Mouse (Mus musculus): ENCODE results near the gene Mpp2. TPM values are rescaled to one million over a fixed set of nuclear protein-coding genes. Genes with fewer than 3 reads are reported as not detected.

Gene Mpp2
- total RNA-seq, 2 experiments from 2014 or later = 12.7 to 14.2 TPM

DNA sequence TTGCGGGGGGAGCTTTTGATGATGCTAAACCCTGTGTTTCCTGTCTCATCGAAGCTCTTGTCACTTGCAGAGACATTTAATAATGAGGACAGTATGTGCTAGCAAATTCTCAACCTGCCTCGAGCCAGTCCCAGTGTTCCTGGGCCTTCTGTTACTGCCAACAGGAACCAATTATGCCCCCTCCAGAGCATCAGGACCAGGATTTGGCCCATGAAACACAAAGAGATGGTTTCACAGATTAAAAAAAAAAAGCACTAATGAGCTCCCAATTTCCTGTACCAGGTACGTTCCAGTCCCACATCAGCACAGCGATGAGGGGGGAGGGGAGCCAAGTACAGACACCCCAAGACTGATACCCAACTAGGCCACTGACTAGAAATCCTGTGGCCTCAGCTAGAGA lies 67.1 kb downstream of the Mpp2 start:
- ATAC-seq (replicated peaks; ENCODE audit: low FRiP score, poor library complexity, severe bottlenecking) = no peak

DNA sequence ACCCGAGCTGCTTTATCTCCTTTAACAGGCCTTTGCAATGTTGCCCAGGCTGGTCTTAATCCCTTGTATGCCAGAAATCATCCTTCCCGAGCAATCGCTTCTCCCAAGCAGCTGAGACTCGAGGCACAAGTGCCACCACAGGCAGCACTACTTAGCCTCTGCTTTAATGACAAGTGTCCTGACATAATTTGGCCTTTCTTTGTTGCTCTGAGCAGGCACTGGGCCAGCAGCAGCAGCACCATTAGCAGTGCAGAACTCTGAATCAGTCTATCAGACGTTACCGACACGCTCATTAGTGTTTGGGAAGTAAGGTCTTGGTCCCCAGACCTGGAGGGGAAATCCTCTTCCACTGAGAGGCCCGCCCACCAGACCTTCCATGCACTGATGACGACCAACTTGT lies 68.6 kb downstream of the Mpp2 start:
- no peak for ATAC-seq (replicated peaks; ENCODE audit: low FRiP score, poor library complexity, severe bottlenecking)

DNA sequence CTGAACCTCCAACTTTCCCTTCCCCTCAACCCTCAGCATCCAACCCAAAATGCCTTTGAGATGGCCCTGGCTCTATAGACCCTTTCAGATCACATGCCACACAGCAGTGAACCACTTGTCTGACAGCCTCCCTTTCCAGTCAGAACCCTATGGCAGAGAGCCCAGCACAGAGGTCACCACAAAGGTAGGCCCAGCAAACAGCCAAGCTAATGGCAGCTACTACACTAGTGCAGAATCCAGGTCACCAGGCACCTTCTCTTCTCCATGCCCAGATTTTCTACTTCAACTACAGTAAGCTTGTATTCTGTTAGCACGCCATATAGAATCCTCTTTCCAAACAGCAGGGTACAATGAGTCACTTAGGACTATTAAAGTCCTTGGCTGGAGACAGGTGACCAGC lies 72.2 kb downstream of the Mpp2 start:
- no peak for ATAC-seq (replicated peaks; ENCODE audit: low FRiP score, poor library complexity, severe bottlenecking)

DNA sequence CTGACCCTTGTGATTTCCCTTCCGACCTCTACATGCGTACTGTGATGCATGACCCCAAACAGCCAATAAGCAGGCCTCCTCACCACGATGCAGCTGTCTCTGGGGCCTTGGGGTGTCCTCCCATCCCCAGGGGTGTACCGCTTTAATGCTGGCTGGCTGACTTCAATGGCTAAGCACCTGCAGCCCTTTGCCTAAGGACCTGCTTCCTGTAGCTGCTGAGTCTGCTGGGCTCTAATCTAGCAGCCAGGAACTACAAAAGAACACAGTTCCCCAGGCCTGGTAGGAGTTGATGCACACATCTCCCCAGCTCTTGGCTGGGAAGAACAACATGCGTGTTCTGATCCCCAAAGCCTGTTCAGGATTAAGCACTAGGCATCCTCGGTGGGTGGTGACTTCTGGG lies 72.8 kb downstream of the Mpp2 start:
- no peak for ATAC-seq (replicated peaks; ENCODE audit: low FRiP score, poor library complexity, severe bottlenecking)

DNA sequence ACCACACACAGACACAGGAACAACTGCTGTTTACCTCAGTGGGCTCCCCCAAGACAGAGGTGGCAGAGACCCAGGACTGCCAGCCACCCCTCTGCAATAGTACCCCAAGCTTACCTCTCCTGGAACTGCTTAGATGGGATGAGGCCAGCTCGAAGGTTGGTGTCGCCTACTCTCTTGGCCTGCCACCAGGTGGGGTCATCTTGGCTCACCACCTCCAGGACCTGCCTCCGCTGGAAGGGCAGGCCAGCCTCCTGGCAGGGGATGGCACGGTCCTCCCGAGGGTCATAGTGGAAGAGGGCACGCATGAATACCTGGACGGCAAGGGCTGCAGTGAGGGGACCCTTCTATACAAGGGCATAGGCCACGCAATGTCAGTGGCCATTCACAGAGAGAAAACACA lies 75.1 kb downstream of the Mpp2 start:
- no peak for ATAC-seq (replicated peaks; ENCODE audit: low FRiP score, poor library complexity, severe bottlenecking)

DNA sequence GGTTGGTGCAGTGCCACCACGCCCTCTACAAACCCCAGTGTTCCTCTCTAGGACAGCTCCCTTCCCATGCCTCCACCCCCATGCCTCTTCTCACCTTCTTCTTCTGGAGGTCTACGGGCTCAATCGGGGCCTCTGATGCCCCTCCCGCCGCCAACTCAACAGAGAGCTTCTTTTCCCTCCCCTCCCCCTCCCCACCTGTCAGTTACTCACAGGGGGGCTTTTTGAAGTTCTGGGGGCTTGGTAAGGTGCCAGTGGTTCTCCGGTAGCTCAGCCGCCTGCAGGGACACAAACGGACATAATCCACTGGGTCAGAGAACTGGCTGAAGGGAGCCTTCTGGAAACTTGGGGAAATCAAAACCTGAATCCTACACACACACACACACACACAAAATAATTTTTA lies 76.8 kb downstream of the Mpp2 start:
- ATAC-seq (replicated peaks; ENCODE audit: low FRiP score, poor library complexity, severe bottlenecking) = no peak

DNA sequence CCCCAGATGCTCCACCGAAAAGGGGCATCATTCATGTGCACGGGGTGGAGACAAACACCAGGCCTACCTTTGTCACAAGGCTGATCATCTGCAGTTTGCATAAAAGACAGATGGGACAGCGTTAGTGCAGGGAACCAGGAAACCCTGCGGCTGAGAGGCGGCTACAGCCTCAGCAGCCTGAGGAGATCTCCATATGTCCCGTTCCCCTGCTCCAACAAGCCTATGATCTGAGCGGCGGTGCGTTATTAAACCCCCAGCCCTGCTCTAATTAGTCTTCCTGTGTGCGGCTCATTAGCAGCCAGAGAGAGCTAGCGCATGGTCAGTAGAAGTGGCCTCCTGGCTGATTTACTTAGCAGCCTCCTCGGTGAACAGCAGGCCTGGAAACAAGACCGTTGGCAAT lies 78.2 kb downstream of the Mpp2 start:
- ATAC-seq (replicated peaks; ENCODE audit: low FRiP score, poor library complexity, severe bottlenecking) = no peak

DNA sequence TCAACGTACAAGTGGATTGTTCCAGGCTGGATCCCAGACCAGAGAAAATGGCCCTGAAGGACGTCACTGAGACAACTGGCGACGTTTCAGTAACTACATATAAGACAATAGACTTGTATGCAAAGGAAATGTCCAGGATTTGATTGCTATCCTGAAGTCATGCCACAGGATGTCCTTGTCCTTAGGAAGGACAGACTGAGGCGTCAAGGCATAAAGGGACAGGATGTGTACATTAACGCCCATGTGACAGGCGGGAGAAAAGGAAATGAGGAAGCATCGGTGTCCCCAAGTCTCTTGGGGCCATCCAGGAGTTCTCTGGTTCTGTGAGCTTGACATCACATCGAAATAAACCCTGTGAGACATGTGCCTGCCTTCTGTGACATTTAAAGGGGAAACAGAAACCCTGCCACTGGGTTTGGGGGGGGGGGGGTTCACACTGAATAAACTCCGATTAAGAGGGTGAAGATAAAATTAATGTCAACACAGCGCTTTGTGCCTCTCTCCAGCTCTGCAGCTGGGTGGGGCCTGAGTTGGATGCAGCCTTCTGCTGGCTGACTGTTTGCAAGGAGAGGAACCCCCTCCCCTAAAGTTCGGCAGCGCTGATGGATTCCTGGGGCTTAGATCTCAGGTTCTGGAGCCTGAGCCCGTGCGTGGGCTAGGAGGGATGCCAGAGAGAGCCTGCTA lies 79.2 kb downstream of the Mpp2 start:
- ATAC-seq (replicated peaks; ENCODE audit: low FRiP score, poor library complexity, severe bottlenecking) = no peak

DNA sequence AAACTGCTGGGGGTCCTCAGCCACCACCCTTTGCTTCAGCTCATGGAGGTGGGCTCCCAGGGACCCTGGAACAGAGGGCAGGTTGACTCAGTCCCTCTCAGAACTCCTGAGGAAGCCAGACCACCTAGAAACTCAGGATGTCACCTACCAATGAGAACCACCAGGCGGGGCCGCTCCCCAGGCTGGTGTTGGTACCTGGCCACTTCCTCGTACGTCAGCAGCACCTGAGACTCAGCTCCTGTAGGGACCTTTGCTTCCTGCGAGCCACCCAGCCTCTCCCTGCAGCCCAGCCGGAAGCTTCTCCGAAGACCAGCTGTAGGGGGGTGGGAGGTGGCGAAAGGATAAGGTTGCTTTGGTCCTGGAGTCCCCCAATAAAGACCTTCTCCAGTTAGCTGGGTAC lies 79.9 kb downstream of the Mpp2 start:
- ATAC-seq (replicated peaks; ENCODE audit: low FRiP score, poor library complexity, severe bottlenecking) = no peak

Other genes with a start within 250 kb of the Mpp2 start
- gene Meox1, start 194.1 kb downstream of the Mpp2 start, total RNA-seq (2015; ENCODE audit: low replicate concordance) = not detected in 2 replicates
- not detected in 2 replicates for gene Meox1, start 194.1 kb downstream of the Mpp2 start, total RNA-seq (2017; ENCODE audit: low replicate concordance)
- not detected in 2 replicates for gene Sost, start 121.5 kb downstream of the Mpp2 start, total RNA-seq (2015; ENCODE audit: low replicate concordance)
- gene Sost, start 121.5 kb downstream of the Mpp2 start, total RNA-seq (2017; ENCODE audit: low replicate concordance) = not detected in 2 replicates
- not detected in 2 replicates for gene Cfap97d1, start 104.2 kb downstream of the Mpp2 start, total RNA-seq (2015; ENCODE audit: low replicate concordance)
- gene Cfap97d1, start 104.2 kb downstream of the Mpp2 start, total RNA-seq (2017; ENCODE audit: low replicate concordance) = not detected in 2 replicates
- gene Dusp3, start 101.5 kb downstream of the Mpp2 start, total RNA-seq (2015; ENCODE audit: low replicate concordance) = 1.9 and 5.0 TPM in 2 replicates
- 1.5 and 3.1 TPM in 2 replicates for gene Dusp3, start 101.5 kb downstream of the Mpp2 start, total RNA-seq (2017; ENCODE audit: low replicate concordance)
- 0.84 TPM in 1 of 2 replicates, not detected in the other for gene Mpp3, start 60.1 kb downstream of the Mpp2 start, total RNA-seq (2015; ENCODE audit: low replicate concordance)
- gene Mpp3, start 60.1 kb downstream of the Mpp2 start, total RNA-seq (2017; ENCODE audit: low replicate concordance) = 0.14 TPM in 1 of 2 replicates, not detected in the other
- gene Cd300lg, start 47.0 kb downstream of the Mpp2 start, total RNA-seq (2015; ENCODE audit: low replicate concordance) = 2.1 and 7.1 TPM in 2 replicates
- gene Cd300lg, start 47.0 kb downstream of the Mpp2 start, total RNA-seq (2017; ENCODE audit: low replicate concordance) = 0.42 and 0.77 TPM in 2 replicates
- not detected in 2 replicates for gene Ppy, start 12.8 kb upstream of the Mpp2 start, total RNA-seq (2015; ENCODE audit: low replicate concordance)
- not detected in 2 replicates for gene Ppy, start 12.8 kb upstream of the Mpp2 start, total RNA-seq (2017; ENCODE audit: low replicate concordance)
- gene Pyy, start 19.3 kb upstream of the Mpp2 start, total RNA-seq (2015; ENCODE audit: low replicate concordance) = not detected in 2 replicates
- not detected in 2 replicates for gene Pyy, start 19.3 kb upstream of the Mpp2 start, total RNA-seq (2017; ENCODE audit: low replicate concordance)
- not detected in 2 replicates for gene Nags, start 57.0 kb upstream of the Mpp2 start, total RNA-seq (2015; ENCODE audit: low replicate concordance)
- gene Nags, start 57.0 kb upstream of the Mpp2 start, total RNA-seq (2017; ENCODE audit: low replicate concordance) = 0.43 and 1.5 TPM in 2 replicates
- 0.96 and 3.8 TPM in 2 replicates for gene Tmem101, start 67.9 kb upstream of the Mpp2 start, total RNA-seq (2015; ENCODE audit: low replicate concordance)
- 3.1 and 4.0 TPM in 2 replicates for gene Tmem101, start 67.9 kb upstream of the Mpp2 start, total RNA-seq (2017; ENCODE audit: low replicate concordance)
- 48.3 and 48.8 TPM in 2 replicates for gene Lsm12, start 96.8 kb upstream of the Mpp2 start, total RNA-seq (2015; ENCODE audit: low replicate concordance)
- 22.7 and 28.8 TPM in 2 replicates for gene Lsm12, start 96.8 kb upstream of the Mpp2 start, total RNA-seq (2017; ENCODE audit: low replicate concordance)
- 16.3 and 21.7 TPM in 2 replicates for gene G6pc3, start 101.1 kb upstream of the Mpp2 start, total RNA-seq (2015; ENCODE audit: low replicate concordance)
- 4.7 and 9.8 TPM in 2 replicates for gene G6pc3, start 101.1 kb upstream of the Mpp2 start, total RNA-seq (2017; ENCODE audit: low replicate concordance)
- 3.7 and 10.2 TPM in 2 replicates for gene Hdac5, start 141.7 kb upstream of the Mpp2 start, total RNA-seq (2015; ENCODE audit: low replicate concordance)
- gene Hdac5, start 141.7 kb upstream of the Mpp2 start, total RNA-seq (2017; ENCODE audit: low replicate concordance) = 13.3 and 17.3 TPM in 2 replicates
- 3.8 and 5.0 TPM in 2 replicates for gene BC030867, start 160.4 kb upstream of the Mpp2 start, total RNA-seq (2015; ENCODE audit: low replicate concordance)
- gene BC030867, start 160.4 kb upstream of the Mpp2 start, total RNA-seq (2017; ENCODE audit: low replicate concordance) = 4.1 and 7.2 TPM in 2 replicates
- not detected in 2 replicates for gene Asb16, start 180.2 kb upstream of the Mpp2 start, total RNA-seq (2015; ENCODE audit: low replicate concordance)
- gene Asb16, start 180.2 kb upstream of the Mpp2 start, total RNA-seq (2017; ENCODE audit: low replicate concordance) = not detected in 2 replicates
- 15.9 and 17.1 TPM in 2 replicates for gene Tmub2, start 196.4 kb upstream of the Mpp2 start, total RNA-seq (2015; ENCODE audit: low replicate concordance)
- gene Tmub2, start 196.4 kb upstream of the Mpp2 start, total RNA-seq (2017; ENCODE audit: low replicate concordance) = 17.0 and 28.0 TPM in 2 replicates
- gene Atxn7l3, start 208.1 kb upstream of the Mpp2 start, total RNA-seq (2015; ENCODE audit: low replicate concordance) = 6.3 and 10.4 TPM in 2 replicates
- 5.7 and 9.3 TPM in 2 replicates for gene Atxn7l3, start 208.1 kb upstream of the Mpp2 start, total RNA-seq (2017; ENCODE audit: low replicate concordance)
- 19.0 and 22.8 TPM in 2 replicates for gene Ubtf, start 231.2 kb upstream of the Mpp2 start, total RNA-seq (2015; ENCODE audit: low replicate concordance)
- 119 and 258 TPM in 2 replicates for gene Ubtf, start 231.2 kb upstream of the Mpp2 start, total RNA-seq (2017; ENCODE audit: low replicate concordance)